Mouse (Mus musculus) B cell, adult 2 months (primary cell): Measurements from ENCODE around the gene Snx9.

Experiments used
- DNase-seq, 2 experiments: peaks; one replicate each; pipeline ENCODE4 v3.0.0; 2022

The Snx9 gene

GRCm38 (mm10) chr17:5841128-5841942, at the start of gene Snx9:
TSS of gene Snx9 (plus strand) at chr17:5841329.
- peak; percentile 74 to 80 for DNase-seq

DNA sequence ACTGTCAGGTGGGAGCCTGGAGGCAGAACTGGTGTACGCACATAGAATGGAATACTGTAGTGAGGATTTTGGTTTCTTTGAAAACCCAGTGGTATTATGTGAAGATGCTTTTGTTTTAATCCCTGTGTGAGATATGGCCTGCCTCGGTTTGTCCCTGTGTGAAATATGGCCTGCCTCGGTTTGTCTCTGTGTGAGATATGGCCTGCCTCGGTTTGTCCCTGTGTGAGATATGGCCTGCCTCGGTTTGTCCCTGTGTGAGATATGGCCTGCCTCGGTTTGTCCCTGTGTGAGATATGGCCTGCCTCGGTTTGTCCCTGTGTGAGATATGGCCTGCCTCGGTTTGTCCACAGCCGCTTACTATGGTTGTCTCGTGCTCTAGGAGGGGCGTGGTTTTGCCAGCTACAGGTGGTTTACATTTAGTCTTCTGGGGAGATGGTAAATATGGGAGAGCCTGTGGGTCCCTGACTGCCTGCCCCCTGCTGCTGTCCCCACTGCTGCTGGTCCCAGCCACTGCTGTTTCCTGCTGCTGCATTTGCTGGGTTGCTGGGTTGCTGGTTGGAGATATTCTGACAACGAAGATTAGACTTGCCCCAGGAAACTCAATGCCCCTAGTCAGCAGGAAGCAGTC, 48.9 kb upstream of the Snx9 start:
- no peak for DNase-seq

GRCm38 (mm10) chr17:5793593-5793992, 47.5 kb upstream of the Snx9 start:
- no peak for DNase-seq

GRCm38 (mm10) chr17:5794276-5794675, 46.9 kb upstream of the Snx9 start:
- no peak for DNase-seq

DNA sequence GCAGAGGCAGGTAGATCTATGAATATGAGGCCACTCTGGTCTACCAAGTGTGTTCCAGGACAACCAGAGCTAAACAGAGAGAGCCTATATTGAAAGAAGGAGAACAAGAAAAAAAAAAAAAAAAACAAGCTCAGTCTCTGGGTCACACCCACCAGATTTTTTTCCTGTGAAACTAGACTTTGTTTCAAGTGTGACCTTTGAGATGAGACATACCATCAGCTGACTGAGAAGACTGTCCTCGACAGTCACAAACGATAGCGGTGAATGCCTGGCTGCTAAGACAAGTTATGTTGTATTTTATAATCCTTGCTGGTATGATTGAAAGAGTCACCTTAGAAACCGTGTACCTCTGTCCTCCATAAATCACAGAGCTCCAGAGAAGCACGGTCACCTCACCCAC, 45.8 kb upstream of the Snx9 start:
- no peak for DNase-seq

DNA sequence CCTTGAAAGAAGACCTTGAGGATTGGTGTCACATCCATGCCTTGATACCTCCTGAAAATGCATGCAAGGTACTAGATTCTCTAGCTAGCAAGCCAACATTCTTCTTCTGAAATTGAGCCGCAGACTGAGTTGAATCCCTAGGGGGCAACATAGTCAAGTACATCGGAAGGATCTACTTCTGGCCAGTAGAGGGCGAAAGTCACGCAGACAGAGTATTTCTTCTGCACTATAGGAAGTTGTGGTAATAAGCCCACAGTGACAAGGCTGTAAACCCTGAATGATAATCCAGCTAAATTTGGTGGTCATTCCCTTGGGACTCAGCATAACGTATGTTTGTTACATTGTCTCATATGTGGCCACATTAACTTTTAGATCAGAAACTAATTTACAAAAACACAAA, 45.3 kb upstream of the Snx9 start:
- DNase-seq: peak; percentile 78 to 83

DNA sequence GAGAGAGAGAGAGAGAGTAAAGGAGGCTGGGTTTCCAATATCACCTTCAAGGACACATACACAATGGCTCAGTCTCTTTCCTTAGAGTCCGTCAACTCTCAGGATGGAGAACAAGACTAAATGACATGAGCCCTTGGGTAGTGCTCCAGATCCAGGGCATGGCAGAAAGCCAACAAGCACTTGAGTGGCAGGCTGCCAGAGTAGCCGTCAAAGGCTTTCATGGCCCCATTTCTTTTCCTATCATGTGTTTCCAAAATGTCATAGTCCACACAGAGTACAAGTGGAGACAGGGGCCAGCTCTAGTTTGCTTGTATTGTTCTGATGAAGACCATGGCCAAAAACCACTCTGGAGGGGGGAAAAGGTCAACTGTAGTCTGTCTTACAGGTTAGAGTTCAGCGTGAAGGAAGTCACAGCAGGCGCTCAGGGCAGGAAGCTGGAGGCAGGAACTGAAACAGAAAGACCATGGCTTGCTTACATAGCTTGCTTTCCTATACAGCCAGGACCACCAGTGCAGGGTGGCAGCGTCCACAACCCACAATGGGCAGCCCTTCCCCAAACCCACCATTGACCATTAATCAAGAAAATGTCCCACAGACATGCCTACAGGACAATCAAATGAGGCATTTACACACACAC, 43.9 kb upstream of the Snx9 start:
- peak; percentile 39 to 52 for DNase-seq

- peak; percentile 78 to 84 for DNase-seq
These were observed 42.8 kb upstream of the Snx9 start for GRCm38 (mm10) chr17:5798221-5798801.

DNA sequence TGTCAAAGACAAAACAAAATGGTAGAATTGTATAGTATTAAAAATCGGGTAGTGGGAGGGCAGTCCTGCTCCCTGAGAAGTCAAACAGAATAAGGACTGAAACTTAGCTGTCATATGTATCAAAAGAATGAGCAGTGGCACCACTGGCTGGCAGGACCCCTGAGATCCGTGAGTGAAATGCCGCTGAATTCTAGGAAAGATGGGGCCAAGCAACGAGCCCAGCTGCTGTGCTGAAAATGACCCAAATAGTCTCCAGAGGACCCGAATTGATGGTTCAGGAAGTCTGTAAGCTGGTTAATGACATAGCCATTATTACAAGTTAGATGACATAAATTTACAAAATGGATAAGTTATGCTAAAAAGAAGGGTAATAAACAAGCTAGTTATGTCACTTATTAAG, 42.2 kb upstream of the Snx9 start:
- DNase-seq: no peak

GRCm38 (mm10) chr17:5799396-5800021, 41.6 kb upstream of the Snx9 start:
- no peak for DNase-seq

DNA sequence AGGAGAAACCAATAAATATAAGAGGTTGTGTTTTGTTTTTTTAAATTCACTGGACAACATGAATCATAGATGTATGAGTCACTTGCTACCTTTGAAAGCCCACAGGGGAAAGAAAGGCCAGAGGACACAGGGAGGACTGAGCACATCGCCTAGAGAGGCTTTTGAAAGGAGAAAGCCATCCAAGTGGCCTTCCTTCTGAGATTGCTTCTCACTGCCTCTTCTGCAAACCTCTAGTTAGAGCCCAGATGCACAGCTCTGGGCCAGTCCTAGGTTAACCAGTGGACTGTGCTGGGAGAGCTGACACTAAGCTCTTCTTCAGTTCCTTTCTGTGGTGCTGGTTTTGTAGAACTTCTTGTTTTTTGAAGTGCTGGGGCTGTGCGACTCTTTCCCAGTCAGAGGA, 40.9 kb upstream of the Snx9 start:
- peak; percentile 56 to 61 for DNase-seq

- DNase-seq: peak in 1 of 2 experiments; percentile 25
These were observed 40.1 kb upstream of the Snx9 start for GRCm38 (mm10) chr17:5800824-5801560.

GRCm38 (mm10) chr17:5801761-5802655, 39.1 kb upstream of the Snx9 start:
- peak; percentile 79 to 83 for DNase-seq

- DNase-seq: peak; percentile 66 to 71
These were observed 38.5 kb upstream of the Snx9 start for GRCm38 (mm10) chr17:5802656-5802955.

GRCm38 (mm10) chr17:5803229-5804012, 37.7 kb upstream of the Snx9 start:
- peak; percentile 76 to 77 for DNase-seq

DNA sequence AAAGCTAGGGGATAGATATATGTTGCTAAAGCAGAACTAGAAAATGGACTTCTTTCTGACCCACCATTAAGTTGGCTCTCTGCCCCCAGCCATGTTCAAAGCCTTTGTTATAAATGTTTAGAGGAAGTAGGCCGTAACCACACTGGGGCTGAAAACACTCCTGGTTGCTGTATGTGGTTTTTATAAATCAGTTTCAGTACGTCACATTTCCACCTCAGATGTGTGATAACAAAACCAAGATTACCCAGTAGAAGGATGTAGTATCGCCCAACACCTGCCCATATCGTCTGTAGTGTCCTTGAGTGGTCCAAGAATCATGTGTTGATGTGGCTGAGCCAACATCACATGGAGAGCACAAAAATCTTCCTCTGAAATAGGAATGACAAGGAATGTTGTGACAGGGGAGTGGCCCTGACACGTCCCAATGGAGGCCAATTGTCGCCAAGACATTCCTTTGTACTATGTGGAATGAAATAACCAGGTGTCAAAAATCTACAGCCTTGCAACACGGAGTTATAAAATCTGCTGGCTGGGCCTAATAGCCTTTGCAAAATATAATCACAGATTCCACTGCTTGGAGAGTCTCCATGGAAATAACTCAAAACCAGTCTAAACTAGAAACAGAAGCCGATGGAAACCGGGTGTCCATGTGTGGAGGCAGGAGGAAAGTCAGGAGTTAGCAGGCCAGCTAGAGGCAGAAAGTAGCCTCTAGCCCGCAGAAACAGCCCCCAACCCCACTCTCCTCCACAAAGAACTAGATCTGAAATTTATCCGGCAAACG, 36.6 kb upstream of the Snx9 start:
- DNase-seq: peak; percentile 76 to 83

GRCm38 (mm10) chr17:5805151-5805834, 35.8 kb upstream of the Snx9 start:
- peak; percentile 26 to 37 for DNase-seq

GRCm38 (mm10) chr17:5805935-5806334, 35.2 kb upstream of the Snx9 start:
- peak in 1 of 2 experiments; percentile 11 for DNase-seq

GRCm38 (mm10) chr17:5806823-5807222, 34.3 kb upstream of the Snx9 start:
- no peak for DNase-seq
